Mouse (Mus musculus) layer of hippocampus, adult 8-10 months (tissue): Measurements from ENCODE around the gene Fam13c. TPM values are rescaled to one million over a fixed set of nuclear protein-coding genes. Genes with fewer than 3 reads are reported as not detected.

ENCODE experiments used
- DNase-seq, 2 experiments: peaks; one replicate each; pipeline ENCODE4 v3.0.0; 2022; ENCODE audit warnings: low spot score in 2 of 2
- total RNA-seq, 4 experiments: library from RNA; stranded (reverse); gene quantifications; 2 replicates each; pipeline ENCODE4 v1.2.4; 2022

The Fam13c gene
- total RNA-seq, 4 experiments from 2014 or later, result 80.3 to 85.3 (median 82.6) TPM

- peak in 1 of 2 experiments; percentile 48 for DNase-seq
Observed at GRCm38 (mm10) chr10:70520143-70521131, 80.2 kb downstream of the Fam13c start.

GRCm38 (mm10) chr10:70521379-70521778 is 81.1 kb downstream of the Fam13c start:
- DNase-seq, result no peak

GRCm38 (mm10) chr10:70530185-70530823 is 90.0 kb downstream of the Fam13c start:
- no peak for DNase-seq

GRCm38 (mm10) chr10:70532249-70532648 is 92.0 kb downstream of the Fam13c start:
- peak; percentile 58 to 59 for DNase-seq

- DNase-seq, result no peak
Observed at GRCm38 (mm10) chr10:70533301-70533781, 93.1 kb downstream of the Fam13c start.

- DNase-seq, result no peak
Observed at GRCm38 (mm10) chr10:70533986-70534385, 93.7 kb downstream of the Fam13c start.

- no peak for DNase-seq
Observed at GRCm38 (mm10) chr10:70534571-70534970, 94.3 kb downstream of the Fam13c start.

GRCm38 (mm10) chr10:70535401-70535800 is 95.1 kb downstream of the Fam13c start:
- no peak for DNase-seq

GRCm38 (mm10) chr10:70537694-70538093 is 97.4 kb downstream of the Fam13c start:
- DNase-seq, result no peak

- DNase-seq, result no peak
Observed at GRCm38 (mm10) chr10:70539251-70539650, 99.0 kb downstream of the Fam13c start.

GRCm38 (mm10) chr10:70540456-70541195 is 100.3 kb downstream of the Fam13c start:
- DNase-seq, result no peak

GRCm38 (mm10) chr10:70542857-70543256 is 102.6 kb downstream of the Fam13c start:
- no peak for DNase-seq

- DNase-seq, result no peak
Observed at GRCm38 (mm10) chr10:70552531-70552930, 112.2 kb downstream of the Fam13c start.

- DNase-seq, result peak in 1 of 2 experiments; percentile 79
Observed at GRCm38 (mm10) chr10:70563636-70564035, 123.4 kb downstream of the Fam13c start.

- no peak for DNase-seq
Observed at GRCm38 (mm10) chr10:70581556-70582211, 141.4 kb downstream of the Fam13c start.

- no peak for DNase-seq
Observed at GRCm38 (mm10) chr10:70584171-70584570, 143.9 kb downstream of the Fam13c start.

- DNase-seq, result no peak
Observed at GRCm38 (mm10) chr10:70586876-70587405, 146.7 kb downstream of the Fam13c start.

- DNase-seq, result peak in 1 of 2 experiments; percentile 21
Observed at GRCm38 (mm10) chr10:70594007-70594406, 153.7 kb downstream of the Fam13c start.

- no peak for DNase-seq
Observed at GRCm38 (mm10) chr10:70598081-70598515, 157.8 kb downstream of the Fam13c start.

- peak; percentile 26 to 43 for DNase-seq
Observed at GRCm38 (mm10) chr10:70598516-70599125, 158.3 kb downstream of the Fam13c start.
